10 mouse cellular contexts compared by ENCODE assay signal in genomic region chr9:110306371-110306770, GRCm38 (mm10). TPM values are rescaled to one million over a fixed set of nuclear protein-coding genes. Genes with fewer than 3 reads are reported as not detected.
A peak's percentile ranks its signal among the peaks of the same experiment; 100 is the strongest.
DNase-seq lines count a peak whose midpoint lies in the region; ATAC-seq and TF ChIP-seq lines count a peak whose summit lies in the region.
"Had no signal": no experiment of that assay in that cellular context is flagged by ENCODE, and none has a peak within 500 bp of the region (broad histone marks: within the 10 kb centered on the region; RNA-seq: fewer than 3 reads in every experiment).

No protein-coding gene starts in this region.

- no peak for ATAC-seq in forebrain, embryonic 12.5 days (ENCODE audit: low FRiP score)
- ATAC-seq in forebrain, postnatal 0 days = no peak
- ATAC-seq in G1E (ENCODE audit: extremely low read depth, insufficient number of reproducible peaks, low FRiP score, poor library complexity, severe bottlenecking) = no peak
- no peak for ATAC-seq in hindbrain, embryonic 14.5 days (ENCODE audit: low FRiP score)
- no peak for ATAC-seq in midbrain, embryonic 13.5 days

- H3K4me2 ChIP-seq in forebrain, embryonic 12.5 days = peak overlapping the region; percentile 60
- no peak overlapping the region for H3K4me2 ChIP-seq in forebrain, postnatal 0 days (ENCODE audit: low read depth)
- peak overlapping the region; percentile 66 for H3K4me2 ChIP-seq in hindbrain, embryonic 14.5 days (replicated peaks)
- peak overlapping the region; percentile 70; the same call in 1 of the 2 replicates for H3K4me2 ChIP-seq in midbrain, embryonic 13.5 days (replicated peaks)

- H3K9me3 ChIP-seq in forebrain, embryonic 12.5 days = no peaks in the 10 kb centered on the region
- no peaks in the 10 kb centered on the region for H3K9me3 ChIP-seq in forebrain, postnatal 0 days (ENCODE audit: low read length)
- peaks cover 9% of the 10 kb centered on the region for H3K9me3 ChIP-seq in G1E (replicated peaks)
- H3K9me3 ChIP-seq in hindbrain, embryonic 14.5 days (ENCODE audit: control insufficient read depth, low read length) = no peaks in the 10 kb centered on the region
- H3K9me3 ChIP-seq in midbrain, embryonic 13.5 days = no peaks in the 10 kb centered on the region

- H3K27ac ChIP-seq in forebrain, embryonic 12.5 days = no peak overlapping the region
- H3K27ac ChIP-seq in forebrain, postnatal 0 days (ENCODE audit: low read depth, low read length) = no peak overlapping the region
- H3K27ac ChIP-seq in hindbrain, embryonic 14.5 days = no peak overlapping the region
- no peak overlapping the region for H3K27ac ChIP-seq in midbrain, embryonic 13.5 days

- H3K36me3 ChIP-seq in forebrain, embryonic 12.5 days (replicated peaks) = peaks cover 19% of the 10 kb centered on the region
- H3K36me3 ChIP-seq in forebrain, postnatal 0 days (ENCODE audit: insufficient read depth) = peaks cover 15% of the 10 kb centered on the region
- peaks cover 44% of the 10 kb centered on the region for H3K36me3 ChIP-seq in G1E (replicated peaks)
- H3K36me3 ChIP-seq in hindbrain, embryonic 14.5 days (replicated peaks; ENCODE audit: control insufficient read depth, insufficient read depth) = peaks cover 15% of the 10 kb centered on the region
- H3K36me3 ChIP-seq in midbrain, embryonic 13.5 days = peaks cover 19% of the 10 kb centered on the region

- no peak for TF ChIP-seq CTCF in forebrain, postnatal 0 days (IDR thresholded peaks at IDR 0.05; ENCODE audit: low read depth)
- no peak for TF ChIP-seq CTCF in G1E (IDR thresholded peaks at IDR 0.05; ENCODE audit: low read depth, low read length)

- H3K27me3 ChIP-seq in forebrain, embryonic 12.5 days = no peaks in the 10 kb centered on the region
- H3K27me3 ChIP-seq in forebrain, postnatal 0 days (ENCODE audit: insufficient read depth, low read length) = no peaks in the 10 kb centered on the region
- no peaks in the 10 kb centered on the region for H3K27me3 ChIP-seq in G1E (ENCODE audit: insufficient read depth, low read length)
- no peaks in the 10 kb centered on the region for H3K27me3 ChIP-seq in hindbrain, embryonic 14.5 days (ENCODE audit: control insufficient read depth, insufficient read depth, low read length)
- H3K27me3 ChIP-seq in midbrain, embryonic 13.5 days = no peaks in the 10 kb centered on the region

- H3K9ac ChIP-seq in forebrain, embryonic 12.5 days = no peak overlapping the region
- no peak overlapping the region for H3K9ac ChIP-seq in forebrain, postnatal 0 days
- H3K9ac ChIP-seq in hindbrain, embryonic 14.5 days = no peak overlapping the region
- H3K9ac ChIP-seq in midbrain, embryonic 13.5 days (replicated peaks) = peak overlapping the region; percentile 39; the same call in 1 of the 2 replicates

- no peak overlapping the region for H3K4me3 ChIP-seq in forebrain, embryonic 12.5 days (replicated peaks)
- no peak overlapping the region for H3K4me3 ChIP-seq in forebrain, postnatal 0 days (ENCODE audit: low read depth, low read length)
- peak overlapping the region; percentile 76 for H3K4me3 ChIP-seq in G1E (ENCODE audit: low read depth, low read length)
- no peak overlapping the region for H3K4me3 ChIP-seq in hindbrain, embryonic 14.5 days (replicated peaks; ENCODE audit: low read length)
- H3K4me3 ChIP-seq in midbrain, embryonic 13.5 days (replicated peaks) = peak overlapping the region; percentile 58

- no peak for DNase-seq in forebrain, postnatal 0 days
- DNase-seq in G1E (ENCODE audit: low spot score) = no peak
- DNase-seq in hindbrain, embryonic 14.5 days (ENCODE audit: low spot score) = no peak
- no peak for DNase-seq in urinary bladder, postnatal 10 days (ENCODE audit: low spot score)
- DNase-seq in ovary, postnatal 10 days (ENCODE audit: low spot score) = no peak
- no peak for DNase-seq in ovary, postnatal 36 days (ENCODE audit: low spot score)
- DNase-seq: kidney, adult 18-20 months; right cerebral cortex, postnatal 14 days had no signal

- WGBS in forebrain, embryonic 12.5 days = 95% methylated on average over 5 of the region's 5 CpGs
- 91% methylated on average over 5 of the region's 5 CpGs for WGBS in forebrain, postnatal 0 days
- 94% methylated on average over 5 of the region's 5 CpGs for WGBS in hindbrain, embryonic 14.5 days
- WGBS in midbrain, embryonic 13.5 days = 94% methylated on average over 5 of the region's 5 CpGs

- H3K4me1 ChIP-seq in forebrain, embryonic 12.5 days = peaks cover 8% of the 10 kb centered on the region; the same call in 1 of the 2 replicates
- H3K4me1 ChIP-seq in forebrain, postnatal 0 days (ENCODE audit: insufficient read depth) = no peaks in the 10 kb centered on the region
- H3K4me1 ChIP-seq in G1E (ENCODE audit: insufficient read depth, low read depth, low read length) = peaks cover 32% of the 10 kb centered on the region
- H3K4me1 ChIP-seq in hindbrain, embryonic 14.5 days (replicated peaks; ENCODE audit: control insufficient read depth, insufficient read depth, low read length) = peaks cover 16% of the 10 kb centered on the region
- H3K4me1 ChIP-seq in midbrain, embryonic 13.5 days (replicated peaks) = peaks cover 21% of the 10 kb centered on the region

RNA-seq across cellular contexts. Expression of gene Elp6, which starts 1.4 kb away (rescaled TPM):
- 32.7 and 33.0 TPM in 2 replicates for polyA plus RNA-seq in forebrain, embryonic 12.5 days (2016; fragmentation: Nextera tagmentation; extraction: Ambion mirVana)
- 27.8 and 35.2 TPM in 2 replicates for total RNA-seq in forebrain, postnatal 0 days (2014; rRNA removed)
- polyA plus RNA-seq in forebrain, postnatal 0 days (2015; fragmentation: Nextera tagmentation; extraction: Ambion mirVana) = 27.1 and 27.5 TPM in 2 replicates
- total RNA-seq in G1E (2014; fragmentation: Nextera tagmentation) = 5.4 and 7.1 TPM in 2 replicates
- 9.3 and 14.5 TPM in 2 replicates for total RNA-seq in G1E (2017)
- polyA plus RNA-seq in G1E (2012) = 12.9 and 13.4 TPM in 2 replicates
- 35.9 TPM in 2 replicates for polyA plus RNA-seq in hindbrain, embryonic 14.5 days (2014; fragmentation: Nextera tagmentation; extraction: Ambion mirVana)
- 46.1 and 46.2 TPM in 2 replicates for polyA plus RNA-seq in midbrain, embryonic 13.5 days (2015; fragmentation: Nextera tagmentation; extraction: Ambion mirVana)

RNA-seq across cellular contexts. Expression of gene Scap, which starts 26.7 kb away (rescaled TPM):
- polyA plus RNA-seq in forebrain, embryonic 12.5 days (2016; fragmentation: Nextera tagmentation; extraction: Ambion mirVana) = 41.9 and 45.0 TPM in 2 replicates
- 87.6 and 111 TPM in 2 replicates for total RNA-seq in forebrain, postnatal 0 days (2014; rRNA removed)
- polyA plus RNA-seq in forebrain, postnatal 0 days (2015; fragmentation: Nextera tagmentation; extraction: Ambion mirVana) = 40.1 and 49.5 TPM in 2 replicates
- 13.5 and 23.6 TPM in 2 replicates for total RNA-seq in G1E (2014; fragmentation: Nextera tagmentation)
- total RNA-seq in G1E (2017) = 11.5 and 15.7 TPM in 2 replicates
- 137 and 140 TPM in 2 replicates for polyA plus RNA-seq in G1E (2012)
- 53.5 and 54.6 TPM in 2 replicates for polyA plus RNA-seq in hindbrain, embryonic 14.5 days (2014; fragmentation: Nextera tagmentation; extraction: Ambion mirVana)
- polyA plus RNA-seq in midbrain, embryonic 13.5 days (2015; fragmentation: Nextera tagmentation; extraction: Ambion mirVana) = 40.6 and 41.9 TPM in 2 replicates

Comparison
In these comparisons a context has a peak if more than half of its experiments do, and no peak if none do; other contexts are left out.
1. H3K4me3 ChIP-seq: peak in G1E (single experiment) and midbrain, embryonic 13.5 days (single experiment); none in forebrain, embryonic 12.5 days (single experiment), forebrain, postnatal 0 days (single experiment) and hindbrain, embryonic 14.5 days (single experiment).